Mouse (Mus musculus) kidney, adult 2 months (tissue): ENCODE data around the gene Osbpl3.

Experiments used
- CTCF ChIP-seq: fragments of 200-500 bp; conservative IDR thresholded peaks from 2 replicates; pipeline ENCODE4 v1.5.1; 2011; ENCODE audit warnings: low read depth, mild to moderate bottlenecking, control low read depth, low read length, moderate library complexity, mixed read lengths; ENCODE audit not compliant: insufficient read depth, insufficient read length
- POLR2A ChIP-seq: fragments of 200-500 bp; IDR thresholded peaks from one replicate; pipeline ENCODE4 v1.6.1; 2011; ENCODE audit warnings: low read depth, low read length, control low read depth

- TF ChIP-seq CTCF (no peak), POLR2A (no peak)
These were observed 49.5 kb upstream of the Osbpl3 start for GRCm38 (mm10) chr6:50505531-50505930.
